Mouse (Mus musculus): ENCODE data around the gene Olfr156. TPM values are rescaled to one million over a fixed set of nuclear protein-coding genes. Genes with fewer than 3 reads are reported as not detected.

Gene Olfr156
- polyA plus RNA-seq (2012), result not detected in 2 replicates

DNA sequence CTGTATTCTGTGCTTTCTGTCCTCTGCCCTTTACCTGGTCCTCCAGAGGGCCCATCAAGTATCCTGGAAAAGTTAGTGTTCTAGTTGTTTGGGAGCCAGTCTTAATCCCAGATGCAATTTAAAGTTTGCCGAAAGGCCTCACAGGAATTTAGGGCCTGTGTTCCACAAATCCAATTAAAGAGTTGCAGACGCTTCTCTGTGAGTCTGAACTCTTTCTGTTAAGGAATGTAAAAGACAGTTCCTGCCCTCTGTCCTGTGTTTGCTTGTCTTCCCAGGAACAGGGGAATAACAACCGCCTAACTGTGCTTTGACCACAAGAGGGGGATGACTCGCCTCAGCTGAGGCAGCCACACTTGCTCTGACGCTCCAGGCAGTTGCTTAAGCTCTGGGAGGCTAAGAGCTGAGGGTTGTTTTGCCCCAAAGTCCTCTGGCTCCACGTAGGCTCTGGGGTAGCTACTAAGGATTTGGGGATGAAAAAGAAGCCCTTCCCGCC is at the start of gene Olfr156:
Olfr156 (minus strand) TSS at position 51 of the 493 bp plus-strand sequence.
- no peaks in the 10 kb centered on the region for H3K9me3 ChIP-seq (ENCODE audit: control insufficient read depth, low read length)
- no peak within 1 kb of the TSS for H3K4me3 ChIP-seq (replicated peaks)
- H3K27me3 ChIP-seq (ENCODE audit: control insufficient read depth), result no peaks in the 10 kb centered on the region
- H3K4me1 ChIP-seq (ENCODE audit: control insufficient read depth), result no peaks in the 10 kb centered on the region
- no peaks in the 10 kb centered on the region for H3K36me3 ChIP-seq (ENCODE audit: control insufficient read depth)
- no peak for TF ChIP-seq GATA1 (IDR thresholded peaks at IDR 0.05; ENCODE audit: low read length)
- no peak for TF ChIP-seq TAL1 (IDR thresholded peaks at IDR 0.05; ENCODE audit: low read length)

DNA sequence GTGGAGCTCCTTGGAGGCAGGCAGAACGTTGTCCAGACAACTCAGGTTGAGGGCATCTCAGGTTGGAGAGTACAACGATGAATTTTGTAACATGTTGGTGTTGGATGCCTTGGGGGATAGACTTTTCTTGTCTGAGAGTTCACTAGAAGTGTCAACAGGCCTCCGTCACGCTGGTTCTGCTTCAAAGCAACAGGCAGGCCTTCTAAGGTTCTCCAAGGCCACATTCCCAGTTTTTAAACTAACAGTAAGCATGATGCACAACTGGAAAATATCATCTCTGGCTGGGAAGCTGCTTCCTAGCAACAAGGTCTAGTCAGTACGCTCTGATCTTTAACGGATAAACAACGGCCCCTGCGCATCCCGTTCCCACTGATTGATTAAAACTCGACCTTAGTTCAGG is 46.1 kb upstream of the Olfr156 start:
- no peak for TF ChIP-seq GATA1 (IDR thresholded peaks at IDR 0.05; ENCODE audit: low read length)
- no peak for TF ChIP-seq TAL1 (IDR thresholded peaks at IDR 0.05; ENCODE audit: low read length)
- Histone ChIP-seq H3K4me3 (replicated peaks) (no peak overlapping the region), H3K27me3 (ENCODE audit: control insufficient read depth) (peaks cover under 1% of the 10 kb centered on the region), H3K9me3 (ENCODE audit: control insufficient read depth, low read length) (no peaks in the 10 kb centered on the region), H3K36me3 (ENCODE audit: control insufficient read depth) (no peaks in the 10 kb centered on the region), H3K4me1 (ENCODE audit: control insufficient read depth) (peaks cover 1% of the 10 kb centered on the region)

DNA sequence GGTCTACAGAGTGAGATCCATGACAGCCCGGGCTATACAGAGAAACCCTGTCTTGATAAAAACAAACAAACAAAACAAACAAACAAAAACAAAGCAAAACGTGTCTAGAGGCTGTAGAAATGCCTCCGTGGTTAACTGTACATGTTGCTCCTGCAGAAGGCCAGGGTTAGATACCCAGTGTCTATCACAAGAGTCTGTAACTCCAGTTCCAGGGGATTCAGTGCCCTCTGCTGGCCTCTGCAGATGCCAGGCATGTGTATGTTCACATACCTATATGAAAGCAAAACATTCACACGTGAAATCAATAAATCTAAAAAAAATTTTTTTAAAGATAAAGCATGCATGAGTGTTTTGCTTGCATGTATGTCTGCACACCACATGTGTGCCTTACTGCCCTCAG is 39.6 kb upstream of the Olfr156 start:
- no peak for TF ChIP-seq TAL1 (IDR thresholded peaks at IDR 0.05; ENCODE audit: low read length)
- no peak for TF ChIP-seq GATA1 (IDR thresholded peaks at IDR 0.05; ENCODE audit: low read length)
- no peak overlapping the region for H3K4me3 ChIP-seq (replicated peaks)
- no peaks in the 10 kb centered on the region for H3K4me1 ChIP-seq (ENCODE audit: control insufficient read depth)
- H3K36me3 ChIP-seq (ENCODE audit: control insufficient read depth), result no peaks in the 10 kb centered on the region
- no peaks in the 10 kb centered on the region for H3K9me3 ChIP-seq (ENCODE audit: control insufficient read depth, low read length)
- no peaks in the 10 kb centered on the region for H3K27me3 ChIP-seq (ENCODE audit: control insufficient read depth)

DNA sequence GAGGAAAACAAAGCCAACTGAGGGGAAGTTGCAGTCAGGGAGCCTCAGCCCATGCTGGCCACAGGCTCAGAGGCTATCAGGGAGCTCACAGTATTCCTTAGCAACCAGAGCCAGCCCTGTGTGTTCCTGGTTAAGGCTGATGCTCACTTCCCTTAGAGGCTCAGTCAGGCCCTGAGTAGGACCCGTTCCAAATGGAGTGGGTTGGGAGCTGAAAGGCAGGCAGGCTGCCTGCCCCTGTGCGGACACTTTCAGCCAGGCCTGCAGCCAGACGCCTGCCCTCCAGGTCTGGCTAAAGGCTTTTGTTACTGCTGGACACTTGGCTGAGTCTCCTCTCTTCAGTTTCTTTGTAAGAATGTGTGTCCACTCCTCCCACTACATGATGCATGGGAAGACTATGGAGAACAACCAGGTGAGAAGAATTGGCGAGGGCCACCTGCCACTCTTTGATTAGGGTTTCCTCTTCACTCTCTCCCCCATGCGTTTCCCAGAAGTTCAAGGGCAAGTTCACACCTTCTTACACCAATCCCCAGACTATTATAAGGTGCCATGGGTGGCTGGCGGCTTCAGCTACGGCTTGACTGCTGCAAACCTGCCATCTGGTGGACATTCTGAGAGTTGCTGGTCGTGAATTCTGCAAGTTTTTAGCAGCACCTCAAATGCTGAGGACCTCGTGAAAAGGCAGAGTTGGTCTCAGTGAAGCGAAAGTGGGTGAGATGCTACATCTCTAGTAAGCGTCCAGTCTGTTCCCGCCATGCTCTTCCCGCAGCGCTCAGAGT is 37.2 kb upstream of the Olfr156 start:
- Histone ChIP-seq H3K27me3 (ENCODE audit: control insufficient read depth) (no peaks in the 10 kb centered on the region), H3K4me3 (replicated peaks) (no peak overlapping the region), H3K4me1 (ENCODE audit: control insufficient read depth) (no peaks in the 10 kb centered on the region), H3K36me3 (ENCODE audit: control insufficient read depth) (no peaks in the 10 kb centered on the region), H3K9me3 (ENCODE audit: control insufficient read depth, low read length) (no peaks in the 10 kb centered on the region)
- TF ChIP-seq TAL1 (IDR thresholded peaks at IDR 0.05; ENCODE audit: low read length), result no peak
- no peak for TF ChIP-seq GATA1 (IDR thresholded peaks at IDR 0.05; ENCODE audit: low read length)

GRCm38 (mm10) chr4:43859886-43860285 is 36.2 kb upstream of the Olfr156 start:
- H3K27me3 ChIP-seq (ENCODE audit: control insufficient read depth), result no peaks in the 10 kb centered on the region
- no peaks in the 10 kb centered on the region for H3K9me3 ChIP-seq (ENCODE audit: control insufficient read depth, low read length)
- no peak overlapping the region for H3K4me3 ChIP-seq (replicated peaks)
- TF ChIP-seq TAL1 (IDR thresholded peaks at IDR 0.05; ENCODE audit: low read length) (no peak), GATA1 (IDR thresholded peaks at IDR 0.05; ENCODE audit: low read length) (no peak)
- H3K36me3 ChIP-seq (ENCODE audit: control insufficient read depth), result no peaks in the 10 kb centered on the region
- no peaks in the 10 kb centered on the region for H3K4me1 ChIP-seq (ENCODE audit: control insufficient read depth)

GRCm38 (mm10) chr4:43854101-43854500 is 30.4 kb upstream of the Olfr156 start:
- Histone ChIP-seq H3K4me3 (replicated peaks) (no peak overlapping the region), H3K27me3 (ENCODE audit: control insufficient read depth) (no peaks in the 10 kb centered on the region), H3K4me1 (ENCODE audit: control insufficient read depth) (no peaks in the 10 kb centered on the region), H3K9me3 (ENCODE audit: control insufficient read depth, low read length) (no peaks in the 10 kb centered on the region), H3K36me3 (ENCODE audit: control insufficient read depth) (no peaks in the 10 kb centered on the region)
- TF ChIP-seq TAL1 (IDR thresholded peaks at IDR 0.05; ENCODE audit: low read length), result no peak
- TF ChIP-seq GATA1 (IDR thresholded peaks at IDR 0.05; ENCODE audit: low read length), result no peak

DNA sequence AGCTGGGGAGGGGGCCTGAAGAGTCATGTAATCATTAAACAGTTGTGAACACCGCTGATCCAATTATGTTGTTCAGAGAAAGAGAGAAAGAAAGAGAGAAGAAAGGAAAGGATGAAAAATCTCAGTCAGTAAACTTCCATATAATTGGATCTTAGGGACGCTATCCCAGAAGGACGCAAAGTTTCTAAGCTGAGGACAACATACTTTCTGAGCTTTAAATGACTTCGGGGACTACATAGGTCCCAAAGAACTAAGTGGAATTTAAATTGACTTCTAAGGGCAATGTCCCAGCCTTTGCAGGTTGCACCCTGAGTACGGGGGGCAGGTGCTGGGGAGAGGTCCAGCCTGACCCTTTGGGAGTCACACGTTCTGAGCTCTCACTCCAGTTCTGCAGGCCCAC is 27.6 kb upstream of the Olfr156 start, which contains the start of gene Olfr155:
Olfr155 (plus strand) TSS at position 301 of the 400 bp plus-strand sequence.
- TF ChIP-seq TAL1 (IDR thresholded peaks at IDR 0.05; ENCODE audit: low read length) (no peak), GATA1 (IDR thresholded peaks at IDR 0.05; ENCODE audit: low read length) (no peak)
- Histone ChIP-seq H3K36me3 (ENCODE audit: control insufficient read depth) (no peaks in the 10 kb centered on the region), H3K4me1 (ENCODE audit: control insufficient read depth) (no peaks in the 10 kb centered on the region), H3K27me3 (ENCODE audit: control insufficient read depth) (no peaks in the 10 kb centered on the region), H3K4me3 (replicated peaks) (no peak within 1 kb of the TSS), H3K9me3 (ENCODE audit: control insufficient read depth, low read length) (no peaks in the 10 kb centered on the region)

GRCm38 (mm10) chr4:43840101-43840500 is 16.4 kb upstream of the Olfr156 start, which contains the start of gene Olfr157:
TSS of gene Olfr157 (minus strand) at chr4:43840201.
- no peak within 1 kb of the TSS for H3K4me3 ChIP-seq (replicated peaks)
- no peaks in the 10 kb centered on the region for H3K36me3 ChIP-seq (ENCODE audit: control insufficient read depth)
- no peaks in the 10 kb centered on the region for H3K27me3 ChIP-seq (ENCODE audit: control insufficient read depth)
- no peaks in the 10 kb centered on the region for H3K4me1 ChIP-seq (ENCODE audit: control insufficient read depth)
- no peaks in the 10 kb centered on the region for H3K9me3 ChIP-seq (ENCODE audit: control insufficient read depth, low read length)
- no peak for TF ChIP-seq GATA1 (IDR thresholded peaks at IDR 0.05; ENCODE audit: low read length)
- no peak for TF ChIP-seq TAL1 (IDR thresholded peaks at IDR 0.05; ENCODE audit: low read length)

- Histone ChIP-seq H3K9me3 (ENCODE audit: control insufficient read depth, low read length) (no peaks in the 10 kb centered on the region), H3K4me1 (ENCODE audit: control insufficient read depth) (no peaks in the 10 kb centered on the region), H3K36me3 (ENCODE audit: control insufficient read depth) (no peaks in the 10 kb centered on the region), H3K27me3 (ENCODE audit: control insufficient read depth) (no peaks in the 10 kb centered on the region), H3K4me3 (replicated peaks) (no peak overlapping the region)
- TF ChIP-seq GATA1 (IDR thresholded peaks at IDR 0.05; ENCODE audit: low read length) (no peak), TAL1 (IDR thresholded peaks at IDR 0.05; ENCODE audit: low read length) (no peak)
These were observed 14.6 kb upstream of the Olfr156 start for GRCm38 (mm10) chr4:43838326-43838725.

Data from erythroblast, embryonic 14.5 days (primary cell).